17 mouse cellular contexts compared by ENCODE assay signal in genomic region chr1:125350843-125351242, GRCm38 (mm10).
"Had no signal": no experiment of that assay in that cellular context is flagged by ENCODE, and none has a peak within 500 bp of the region (broad histone marks: within the 10 kb centered on the region; RNA-seq: fewer than 3 reads in every experiment).

No protein-coding gene starts in this region.

- H3K9ac ChIP-seq: lung, embryonic 14.5 days; midbrain, embryonic 12.5 days; neural tube, embryonic 13.5 days; neural tube, embryonic 15.5 days had no signal

- H3K4me1 ChIP-seq: midbrain, embryonic 10.5 days; midbrain, embryonic 12.5 days; neural tube, embryonic 13.5 days; neural tube, embryonic 15.5 days had no signal

- DNase-seq: lung, embryonic 14.5 days; lung, postnatal 10 days; lung, postnatal 4 days; midbrain, embryonic 14.5 days; retina, postnatal 1 day; right cerebral cortex, adult 18-20 months; right cerebral cortex, postnatal 25 days; right cerebral cortex, postnatal 4 days; spleen, adult 18-20 months; thymus, adult 18-20 months; thymus, postnatal 25 days; thymus, postnatal 4 days had no signal

- H3K4me3 ChIP-seq: midbrain, embryonic 10.5 days; midbrain, embryonic 12.5 days; myocyte; neural tube, embryonic 13.5 days; neural tube, embryonic 15.5 days had no signal

- H3K27me3 ChIP-seq: midbrain, embryonic 12.5 days; neural tube, embryonic 13.5 days; neural tube, embryonic 15.5 days had no signal

- H3K9me3 ChIP-seq: midbrain, embryonic 12.5 days; neural tube, embryonic 15.5 days had no signal

- H3K4me2 ChIP-seq: lung, embryonic 14.5 days; midbrain, embryonic 12.5 days; neural tube, embryonic 13.5 days; neural tube, embryonic 15.5 days had no signal

- H3K27ac ChIP-seq: midbrain, embryonic 10.5 days; midbrain, embryonic 12.5 days; neural tube, embryonic 13.5 days; neural tube, embryonic 15.5 days had no signal

- H3K36me3 ChIP-seq: midbrain, embryonic 10.5 days; midbrain, embryonic 12.5 days; neural tube, embryonic 13.5 days; neural tube, embryonic 15.5 days had no signal
